Mouse (Mus musculus) testis, adult 2 months (tissue): Measurements from ENCODE around the gene Acp4.

Experiments
- CTCF ChIP-seq: fragments of 200-500 bp; IDR thresholded peaks from 2 replicates; pipeline ENCODE4 v1.5.1; 2012; ENCODE audit warnings: low read depth, mild to moderate bottlenecking, inconsistent platforms, low read length, moderate library complexity; ENCODE audit not compliant: control insufficient read depth, insufficient read depth, insufficient replicate concordance
- POLR2A ChIP-seq: fragments of 200-500 bp; IDR thresholded peaks from 2 replicates; pipeline ENCODE4 v1.6.1; 2012; ENCODE audit warnings: low read depth, mild to moderate bottlenecking, inconsistent platforms, low read length, moderate library complexity; ENCODE audit not compliant: control insufficient read depth

DNA sequence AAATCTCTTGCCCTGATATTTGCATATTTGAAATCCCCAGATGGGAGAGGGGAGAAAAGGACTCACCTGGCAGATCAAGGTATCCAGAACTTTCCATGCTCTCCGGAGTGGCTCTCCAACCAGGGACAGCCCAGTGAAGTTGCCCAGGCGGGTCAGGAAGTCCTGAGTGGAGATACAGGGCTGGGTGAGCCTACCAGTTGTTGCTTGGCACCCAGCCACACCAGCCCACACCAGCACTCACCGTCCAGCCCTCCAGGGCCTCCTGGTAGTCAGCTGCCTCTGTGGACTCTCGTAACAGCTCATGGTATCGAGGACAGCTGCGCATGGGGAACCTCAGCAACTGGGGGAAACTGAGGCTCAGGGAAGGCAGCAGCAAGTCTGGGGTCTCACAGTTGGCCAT, 2.2 kb downstream of the Acp4 start:
- TF ChIP-seq POLR2A: no peak
- no peak for TF ChIP-seq CTCF
